Mouse (Mus musculus) bone marrow, adult 2 months (tissue): Measurements from ENCODE around the gene Dnajb8.

Experiments
- CTCF ChIP-seq: fragments of 200-500 bp; IDR thresholded peaks from 2 replicates; pipeline ENCODE4 v1.5.1; 2011; ENCODE audit warnings: low read length, control low read depth; ENCODE audit not compliant: control insufficient read depth, insufficient read depth
- POLR2A ChIP-seq: fragments of 200-500 bp; IDR thresholded peaks from 2 replicates; pipeline ENCODE4 v1.6.1; 2011; ENCODE audit warnings: low read depth, mild to moderate bottlenecking, control low read depth, low read length, borderline replicate concordance; ENCODE audit not compliant: control insufficient read depth

GRCm38 (mm10) chr6:88235461-88235860 lies 13.4 kb downstream of the Dnajb8 start:
- TF ChIP-seq POLR2A (no peak), CTCF (no peak)
